Mouse (Mus musculus) lung, adult 2 months (tissue): ENCODE measurements around the gene Eva1a.

Experiments used
- CTCF ChIP-seq: fragments of 200-500 bp; IDR thresholded peaks from 2 replicates; pipeline ENCODE4 v1.5.1; 2011; ENCODE audit warnings: mild to moderate bottlenecking, low read length, control low read depth; ENCODE audit not compliant: insufficient read depth
- POLR2A ChIP-seq: fragments of 200-500 bp; IDR thresholded peaks from 2 replicates; pipeline ENCODE4 v1.6.1; 2011; ENCODE audit warnings: low read depth, mild to moderate bottlenecking, control low read depth, low read length, borderline replicate concordance; ENCODE audit errors: extremely low read depth

DNA sequence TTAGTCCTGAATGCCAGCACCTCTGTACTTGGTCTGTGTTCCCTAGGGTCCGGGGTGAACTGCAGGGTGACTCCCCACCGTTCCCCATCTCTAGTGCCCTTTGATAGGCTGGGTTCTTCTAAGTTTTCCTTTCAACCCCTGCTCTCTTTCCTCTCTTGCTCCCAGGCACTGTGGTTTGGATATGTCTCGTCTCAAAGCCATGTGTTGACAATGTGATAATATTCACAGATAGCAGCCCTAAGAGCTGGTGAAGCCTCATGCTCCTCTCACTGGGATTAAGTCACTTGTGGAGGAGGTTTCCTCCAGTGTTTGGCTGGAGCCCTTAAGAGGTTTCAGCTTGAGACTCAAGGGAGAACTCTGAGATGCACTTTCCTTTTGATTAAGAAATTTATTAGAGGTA is 75.3 kb downstream of the Eva1a start:
- TF ChIP-seq POLR2A, result no peak
- TF ChIP-seq CTCF, result no peak
